Mouse (Mus musculus) hindbrain, embryonic 10.5 days (tissue): ENCODE results near the gene Dnaaf3. TPM values are rescaled to one million over a fixed set of nuclear protein-coding genes. Genes with fewer than 3 reads are reported as not detected.
"Not testable (repeated sequence)": the region's sequence is repeated elsewhere in the genome, so short reads cannot be mapped to it uniquely, and the experiment has no call there.

Source experiments
- DNase-seq: peaks from one replicate; pipeline ENCODE4 v3.0.0-alpha.2; 2017; ENCODE audit warnings: low spot score
- H3K27ac ChIP-seq: fragments of 300-500 bp; sonication (generic); 2 replicates; pipeline ENCODE4 v1.5.1; 2016; ENCODE audit warnings: mild to moderate bottlenecking, moderate library complexity
- H3K27me3 ChIP-seq: fragments of 300-500 bp; sonication (generic); 2 replicates; pipeline ENCODE4 v1.6.1; 2016; ENCODE audit warnings: mild to moderate bottlenecking; ENCODE audit not compliant: poor library complexity, insufficient read depth, severe bottlenecking
- H3K36me3 ChIP-seq: fragments of 300-500 bp; sonication (generic); 2 replicates; pipeline ENCODE4 v1.6.1; 2016; ENCODE audit warnings: mild to moderate bottlenecking, moderate library complexity
- H3K4me1 ChIP-seq: fragments of 300-500 bp; sonication (generic); replicated peaks from 2 replicates; pipeline ENCODE4 v1.6.1; 2016; ENCODE audit warnings: mild to moderate bottlenecking
- H3K4me3 ChIP-seq: fragments of 300-500 bp; sonication (generic); 2 replicates; pipeline ENCODE4 v1.5.1; 2016; ENCODE audit warnings: mild to moderate bottlenecking, moderate library complexity
- H3K9me3 ChIP-seq: fragments of 300-500 bp; sonication (generic); 2 replicates; pipeline ENCODE4 v1.6.1; 2016; ENCODE audit warnings: mild to moderate bottlenecking, moderate library complexity
- WGBS: fragments of 180-500 bp; shearing (Covaris S2); methylation state at CpG from one replicate; pipeline ENCODE4 v1.1.7; 2016; 5-methylcytosine and 5-hydroxymethylcytosine counted together
- polyA plus RNA-seq: library from polyadenylated mRNA; unstranded; fragments of >200 nt; fragmentation: Nextera tagmentation; extraction: Ambion mirVana; gene quantifications from 2 replicates; pipeline ENCODE4 v1.2.1, GENCODE M21; 2016

Gene Dnaaf3
- polyA plus RNA-seq, 1 experiment from 2014 or later, result 2.9 TPM

- WGBS, result 52% methylated on average over 4 of the region's 4 CpGs
- Histone ChIP-seq H3K27ac (no peak overlapping the region), H3K27me3 (no peaks in the 10 kb centered on the region), H3K4me3 (no peak overlapping the region), H3K9me3 (no peaks in the 10 kb centered on the region), H3K36me3 (peaks cover 5% of the 10 kb centered on the region; the same call in 1 of the 2 replicates), H3K4me1 (peaks cover 7% of the 10 kb centered on the region)
- DNase-seq, result no peak
These were observed 4.9 kb upstream of the Dnaaf3 start for GRCm38 (mm10) chr7:4537181-4537580.

GRCm38 (mm10) chr7:4536369-4536768, 4.1 kb upstream of the Dnaaf3 start:
- H3K27me3 ChIP-seq, result no peaks in the 10 kb centered on the region
- 80% methylated on average over 4 of the region's 4 CpGs for WGBS
- no peak overlapping the region for H3K27ac ChIP-seq
- H3K36me3 ChIP-seq, result peaks cover 1% of the 10 kb centered on the region; the same call in 1 of the 2 replicates
- H3K4me3 ChIP-seq, result no peak overlapping the region
- no peaks in the 10 kb centered on the region for H3K9me3 ChIP-seq
- peaks cover 15% of the 10 kb centered on the region for H3K4me1 ChIP-seq
- DNase-seq, result no peak

- peaks cover 38% of the 10 kb centered on the region for H3K4me1 ChIP-seq
- not testable (repeated sequence) for H3K4me3 ChIP-seq, H3K9me3 ChIP-seq, H3K36me3 ChIP-seq, H3K27ac ChIP-seq, DNase-seq
- 47% methylated on average over 8 of the region's 8 CpGs for WGBS
- H3K27me3 ChIP-seq, result peaks cover 41% of the 10 kb centered on the region
These were observed 2.1 kb downstream of the Dnaaf3 start for GRCm38 (mm10) chr7:4530166-4530565.

- DNase-seq, result no peak
- 46% methylated on average over 18 of the region's 18 CpGs for WGBS
- Histone ChIP-seq H3K4me3 (peak overlapping the region; percentile 50), H3K9me3 (no peaks in the 10 kb centered on the region), H3K27me3 (peaks cover 42% of the 10 kb centered on the region), H3K27ac (peak overlapping the region; percentile 85; the same call in 1 of the 2 replicates), H3K36me3 (no peaks in the 10 kb centered on the region), H3K4me1 (peaks cover 33% of the 10 kb centered on the region)
These were observed 5.0 kb downstream of the Dnaaf3 start for GRCm38 (mm10) chr7:4527302-4527689.

- H3K9me3 ChIP-seq, result no peaks in the 10 kb centered on the region
- H3K4me3 ChIP-seq, result peak overlapping the region; percentile 50
- H3K27me3 ChIP-seq, result peaks cover 48% of the 10 kb centered on the region
- H3K4me1 ChIP-seq, result peaks cover 27% of the 10 kb centered on the region
- peak overlapping the region; percentile 85 for H3K27ac ChIP-seq
- H3K36me3 ChIP-seq, result no peaks in the 10 kb centered on the region
- DNase-seq, result peak; percentile 92
- WGBS, result 20% methylated on average over 40 of the region's 40 CpGs
These were observed 5.6 kb downstream of the Dnaaf3 start for GRCm38 (mm10) chr7:4526341-4527301.

GRCm38 (mm10) chr7:4524212-4524922, 7.9 kb downstream of the Dnaaf3 start, which contains the start of gene Tnni3:
Gene Tnni3, minus strand, starts transcription at chr7:4524229.
- 73% methylated on average over 15 of the region's 15 CpGs for WGBS
- H3K36me3 ChIP-seq, H3K4me3 ChIP-seq, H3K27ac ChIP-seq, H3K9me3 ChIP-seq: not testable (repeated sequence)
- peak; percentile 71 for DNase-seq
- peaks cover 37% of the 10 kb centered on the region for H3K4me1 ChIP-seq
- H3K27me3 ChIP-seq, result peaks cover 52% of the 10 kb centered on the region

- WGBS, result 90% methylated on average over 33 of the region's 33 CpGs
These were observed 8.8 kb downstream of the Dnaaf3 start for GRCm38 (mm10) chr7:4523205-4524130.

GRCm38 (mm10) chr7:4522292-4522691, 10.0 kb downstream of the Dnaaf3 start:
- no peak for DNase-seq
- H3K4me1 ChIP-seq, result peaks cover 31% of the 10 kb centered on the region
- no peaks in the 10 kb centered on the region for H3K9me3 ChIP-seq
- no peak overlapping the region for H3K4me3 ChIP-seq
- no peaks in the 10 kb centered on the region for H3K36me3 ChIP-seq
- peaks cover 34% of the 10 kb centered on the region for H3K27me3 ChIP-seq
- 81% methylated on average over 6 of the region's 6 CpGs for WGBS
- no peak overlapping the region for H3K27ac ChIP-seq

More at GRCm38 (mm10) chr7:4523205-4524130, 8.8 kb downstream of the Dnaaf3 start:
- DNase-seq, result no peak
- H3K36me3 ChIP-seq, result no peaks in the 10 kb centered on the region
- peaks cover 37% of the 10 kb centered on the region for H3K4me1 ChIP-seq
- no peak overlapping the region for H3K4me3 ChIP-seq
- no peak overlapping the region for H3K27ac ChIP-seq
- peaks cover 46% of the 10 kb centered on the region for H3K27me3 ChIP-seq
- H3K9me3 ChIP-seq, result no peaks in the 10 kb centered on the region

GRCm38 (mm10) chr7:4521231-4522003, 10.8 kb downstream of the Dnaaf3 start:
- 33% methylated on average over 32 of the region's 32 CpGs for WGBS

GRCm38 (mm10) chr7:4518487-4518886, 13.8 kb downstream of the Dnaaf3 start:
- peaks cover 35% of the 10 kb centered on the region for H3K4me1 ChIP-seq

More at GRCm38 (mm10) chr7:4521231-4522003, 10.8 kb downstream of the Dnaaf3 start:
- Histone ChIP-seq H3K4me1 (peaks cover 26% of the 10 kb centered on the region), H3K4me3 (peak overlapping the region; percentile 41), H3K27me3 (peaks cover 27% of the 10 kb centered on the region), H3K36me3 (no peaks in the 10 kb centered on the region), H3K27ac (no peak overlapping the region), H3K9me3 (no peaks in the 10 kb centered on the region)
- no peak for DNase-seq

GRCm38 (mm10) chr7:4516332-4517050, 15.8 kb downstream of the Dnaaf3 start, which contains the start of gene Tnnt1:
Gene Tnnt1, minus strand, starts transcription at chr7:4516382.
- H3K4me3 ChIP-seq, result no peak within 1 kb of the TSS
- WGBS, result 21% methylated on average over 4 of the region's 4 CpGs
- peaks cover 32% of the 10 kb centered on the region for H3K4me1 ChIP-seq
- no peaks in the 10 kb centered on the region for H3K9me3 ChIP-seq
- DNase-seq, result peak; percentile 42
- H3K27me3 ChIP-seq, result peaks cover 21% of the 10 kb centered on the region
- H3K36me3 ChIP-seq, result no peaks in the 10 kb centered on the region
- H3K27ac ChIP-seq, result peak within 1 kb of the TSS; percentile 62

More at GRCm38 (mm10) chr7:4518487-4518886, 13.8 kb downstream of the Dnaaf3 start:
- H3K36me3 ChIP-seq, result no peaks in the 10 kb centered on the region
- 90% methylated on average over 1 of the region's 1 CpGs for WGBS
- no peaks in the 10 kb centered on the region for H3K9me3 ChIP-seq
- no peak overlapping the region for H3K4me3 ChIP-seq
- H3K27me3 ChIP-seq, result peaks cover 27% of the 10 kb centered on the region
- DNase-seq, result no peak
- H3K27ac ChIP-seq, result no peak overlapping the region
